Mouse (Mus musculus) MEL (cell line): Measurements from ENCODE around the gene Snrpc. TPM values are rescaled to one million over a fixed set of nuclear protein-coding genes. Genes with fewer than 3 reads are reported as not detected.

Experiments
- DNase-seq: peaks from one replicate; pipeline ENCODE4 v3.0.0; 2011; ENCODE audit warnings: low read depth, low spot score
- H3K27ac ChIP-seq: 2 replicates; pipeline ENCODE4 v1.5.1; 2012; ENCODE audit warnings: low read depth, mild to moderate bottlenecking, control low read depth, low read length, moderate library complexity; ENCODE audit not compliant: control insufficient read depth
- H3K27me3 ChIP-seq, 2 experiments: fragments of 150-350 bp in 1 of 2; sonication (generic) in 1 of 2; 2 replicates each; pipeline ENCODE4 v1.6.1; 2012; ENCODE audit warnings: low read length in 2 of 2, mild to moderate bottlenecking in 2 of 2, improper control_type of control experiment in 1 of 2, moderate library complexity in 1 of 2; ENCODE audit not compliant: insufficient read depth in 2 of 2, control insufficient read depth in 1 of 2
- H3K36me3 ChIP-seq, 2 experiments: 2 replicates each; pipeline ENCODE4 v1.6.1; 2012 to 2014; ENCODE audit warnings: low read length in 2 of 2, improper control_type of control experiment in 1 of 2, inconsistent platforms in 1 of 2, mild to moderate bottlenecking in 1 of 2; ENCODE audit not compliant: insufficient read depth in 2 of 2, control insufficient read depth in 1 of 2
- H3K4me1 ChIP-seq, 2 experiments: fragments of 150-350 bp in 1 of 2; sonication (generic) in 1 of 2; 2 replicates each; pipeline ENCODE4 v1.6.1; 2012; ENCODE audit warnings: low read length in 2 of 2, improper control_type of control experiment in 1 of 2, mild to moderate bottlenecking in 1 of 2; ENCODE audit not compliant: insufficient read depth in 2 of 2, control insufficient read depth in 1 of 2
- H3K4me3 ChIP-seq, 2 experiments: fragments of 150-350 bp in 1 of 2; sonication (generic) in 1 of 2; 2 replicates each; pipeline ENCODE4 v1.5.1; 2012; ENCODE audit warnings: low read depth in 2 of 2, low read length in 2 of 2, mild to moderate bottlenecking in 2 of 2, moderate library complexity in 2 of 2, control low read depth in 1 of 2, improper control_type of control experiment in 1 of 2; ENCODE audit not compliant: control insufficient read depth in 1 of 2, insufficient read depth in 1 of 2
- H3K79me2 ChIP-seq: 2 replicates; pipeline ENCODE4 v1.6.1; 2012; ENCODE audit warnings: mild to moderate bottlenecking, low read length, moderate library complexity; ENCODE audit not compliant: control insufficient read depth, poor library complexity, insufficient read depth
- H3K9ac ChIP-seq: 2 replicates; pipeline ENCODE4 v1.6.1; 2012; ENCODE audit warnings: low read depth, mild to moderate bottlenecking, control low read depth, low read length, moderate library complexity; ENCODE audit not compliant: control insufficient read depth, poor library complexity, severe bottlenecking
- H3K9me3 ChIP-seq: fragments of 150-350 bp; sonication (generic); replicated peaks from 2 replicates; pipeline ENCODE4 v1.6.1; 2012; ENCODE audit warnings: mild to moderate bottlenecking, low read length, improper control_type of control experiment, moderate library complexity; ENCODE audit not compliant: insufficient read depth
- CHD2 ChIP-seq: IDR thresholded peaks from 2 replicates; pipeline ENCODE4 v1.6.1; 2011; ENCODE audit warnings: low read length, improper control_type of control experiment
- E2F4 ChIP-seq: IDR thresholded peaks from 2 replicates; pipeline ENCODE4 v1.6.1; 2011; ENCODE audit warnings: low read depth, low read length, improper control_type of control experiment, borderline replicate concordance
- ETS1 ChIP-seq: IDR thresholded peaks from 2 replicates; pipeline ENCODE4 v1.6.1; 2012; ENCODE audit warnings: low read depth, mild to moderate bottlenecking, inconsistent platforms, low read length, improper control_type of control experiment, moderate library complexity
- JUND ChIP-seq: IDR thresholded peaks from 2 replicates; pipeline ENCODE4 v1.6.1; 2011; ENCODE audit warnings: low read depth, mild to moderate bottlenecking, improper control_type of control experiment, low read length
- MAFK ChIP-seq: IDR thresholded peaks from 2 replicates; pipeline ENCODE4 v1.6.1; 2011; ENCODE audit warnings: low read depth, mild to moderate bottlenecking, low read length, improper control_type of control experiment, borderline replicate concordance
- MEF2A ChIP-seq: IDR thresholded peaks from 2 replicates; pipeline ENCODE4 v1.6.1; 2014; ENCODE audit warnings: low read depth, mild to moderate bottlenecking, inconsistent platforms, low read length, improper control_type of control experiment; ENCODE audit not compliant: poor library complexity, insufficient replicate concordance, severe bottlenecking; ENCODE audit errors: extremely low read depth
- MXI1 ChIP-seq: IDR thresholded peaks from 2 replicates; pipeline ENCODE4 v1.6.1; 2011; ENCODE audit warnings: mild to moderate bottlenecking, low read depth, low read length, improper control_type of control experiment
- POLR2AphosphoS2 ChIP-seq: IDR thresholded peaks from 2 replicates; pipeline ENCODE4 v1.6.1; 2011; ENCODE audit warnings: low read length, improper control_type of control experiment
- POLR2AphosphoS5 ChIP-seq: IDR thresholded peaks from 2 replicates; pipeline ENCODE4 v1.6.1; 2012; ENCODE audit warnings: low read depth, borderline replicate concordance, mild to moderate bottlenecking, inconsistent platforms, low read length, moderate library complexity, mixed read lengths
- SIN3A ChIP-seq: IDR thresholded peaks from 2 replicates; pipeline ENCODE4 v1.6.1; 2012; ENCODE audit warnings: low read length, improper control_type of control experiment, inconsistent platforms
- TCF12 ChIP-seq: IDR thresholded peaks from 2 replicates; pipeline ENCODE4 v1.6.1; 2014; ENCODE audit warnings: low read depth, mild to moderate bottlenecking, inconsistent platforms, low read length, improper control_type of control experiment, moderate library complexity
- UBTF ChIP-seq: IDR thresholded peaks from 2 replicates; pipeline ENCODE4 v1.6.1; 2012; ENCODE audit warnings: low read depth, mild to moderate bottlenecking, inconsistent platforms, low read length, improper control_type of control experiment, moderate library complexity, borderline replicate concordance; ENCODE audit not compliant: insufficient read depth
- ZC3H11A ChIP-seq: IDR thresholded peaks from 2 replicates; pipeline ENCODE4 v1.6.1; 2012; ENCODE audit warnings: low read depth, mild to moderate bottlenecking, inconsistent platforms, low read length, improper control_type of control experiment
- ZKSCAN1 ChIP-seq: IDR thresholded peaks from 2 replicates; pipeline ENCODE4 v1.6.1; 2012; ENCODE audit warnings: low read depth, mild to moderate bottlenecking, inconsistent platforms, low read length, improper control_type of control experiment, moderate library complexity
- ZNF384 ChIP-seq: IDR thresholded peaks from 2 replicates; pipeline ENCODE4 v1.6.1; 2012; ENCODE audit warnings: low read depth, mild to moderate bottlenecking, inconsistent platforms, low read length, improper control_type of control experiment
- polyA plus RNA-seq, 2 experiments: library from polyadenylated mRNA; stranded (reverse) in 1 of 2; unstranded in 1 of 2; fragments of >175 nt in 1 of 2; fragments of >200 nt in 1 of 2; gene quantifications; 2 replicates each; pipeline versions ENCODE4 v1.2.1 to v1.2.4; 2012; ENCODE audit warnings: low replicate concordance in 2 of 2, low read depth in 1 of 2; ENCODE audit not compliant: insufficient read length in 2 of 2, insufficient read depth in 1 of 2, missing spikeins in 1 of 2
- total RNA-seq: library from RNA; depleted of rRNA; stranded (reverse); fragments of 300-350 nt; gene quantifications from 2 replicates; pipeline ENCODE4 v1.2.3, GENCODE M21; 2012

Snrpc gene
- total and polyA plus RNA-seq, 3 experiments: 217 to 227 TPM; not detected in 1

DNA sequence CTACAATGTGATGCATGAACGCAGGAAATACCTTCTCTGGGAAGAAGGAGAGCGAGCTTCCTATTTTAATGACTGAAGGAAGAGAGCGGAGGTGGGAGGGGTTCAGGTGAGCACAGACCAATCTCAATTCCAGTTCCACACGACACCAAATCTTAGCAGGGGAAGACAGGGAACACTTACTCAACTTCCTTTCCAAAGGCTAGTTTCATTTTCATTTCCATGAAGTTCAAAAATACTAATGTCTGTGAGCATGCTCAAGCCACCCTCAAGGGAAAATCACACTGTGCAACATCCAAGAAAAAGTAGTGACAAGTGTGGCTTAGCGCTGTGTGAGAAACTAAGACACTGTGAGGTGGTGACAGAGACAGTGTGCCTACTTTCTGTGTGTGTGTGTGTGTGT is 47.9 kb upstream of the Snrpc start:
- H3K27me3 ChIP-seq: no peaks in the 10 kb centered on the region
- TF ChIP-seq ZNF384: no peak
- no peak for TF ChIP-seq UBTF
- TF ChIP-seq TCF12: no peak
- no peak for TF ChIP-seq MEF2A
- no peak for TF ChIP-seq SIN3A
- no peak for TF ChIP-seq POLR2AphosphoS5
- TF ChIP-seq, all 39 proteins: peak for 0
- H3K9ac ChIP-seq: no peak overlapping the region
- H3K4me1 ChIP-seq: no peaks in the 10 kb centered on the region
- H3K36me3 ChIP-seq: peaks cover 0 to 26% of the 10 kb centered on the region in 2 experiments; a peak in 2 of 4 replicates
- no peak overlapping the region for H3K27ac ChIP-seq
- no peaks in the 10 kb centered on the region for H3K9me3 ChIP-seq
- no peak for DNase-seq
- H3K79me2 ChIP-seq: peaks cover 12% of the 10 kb centered on the region
- no peak overlapping the region for H3K4me3 ChIP-seq

DNA sequence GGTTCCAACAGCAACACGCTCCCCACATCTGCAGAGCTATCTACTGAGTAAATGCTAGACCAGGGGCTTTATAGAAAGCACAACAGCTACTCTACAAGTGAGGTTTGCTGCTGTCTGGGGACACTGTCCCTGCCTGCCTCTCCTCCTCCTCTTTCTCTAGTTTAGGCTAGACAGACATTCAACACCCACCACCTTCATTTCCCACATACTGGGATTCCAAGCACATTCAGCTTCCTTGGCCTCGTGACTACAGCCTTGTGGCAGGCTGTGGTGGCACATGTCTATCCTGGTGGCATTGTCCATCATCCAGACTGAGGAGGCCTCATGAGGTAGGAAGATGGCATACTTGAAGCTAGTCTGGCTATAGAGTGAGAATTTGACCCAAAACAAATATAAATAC is 47.0 kb upstream of the Snrpc start:
- TF ChIP-seq ZC3H11A (no peak), ZNF384 (no peak), UBTF (no peak), MXI1 (no peak), ZKSCAN1 (no peak), MAFK (no peak), E2F4 (no peak), CHD2 (no peak), JUND (no peak), POLR2AphosphoS5 (no peak), ETS1 (no peak), POLR2AphosphoS2 (no peak)
- Histone ChIP-seq H3K27ac (no peak overlapping the region), H3K9ac (no peak overlapping the region), H3K4me3 (no peak overlapping the region), H3K9me3 (no peaks in the 10 kb centered on the region), H3K36me3 (peaks cover 0 to 24% of the 10 kb centered on the region in 2 experiments; a peak in 2 of 4 replicates), H3K27me3 (no peaks in the 10 kb centered on the region), H3K4me1 (no peaks in the 10 kb centered on the region), H3K79me2 (peaks cover 20% of the 10 kb centered on the region)
- DNase-seq: no peak
